Mouse (Mus musculus) cerebellum, postnatal 14 days (tissue): ENCODE measurements at regions not wholly inside any gene's neighbourhood (a gene's known extent, or its start where the extent isn't known, plus 50 kb on each side); places are given as distances from the start of the nearest gene placed in this dataset.
A peak's percentile ranks its signal among the peaks of the same experiment; 100 is the strongest.

ENCODE experiments used
- DNase-seq, 2 experiments: peaks; one replicate each; pipeline ENCODE4 v3.0.0; 2021; ENCODE audit warnings: mixed read lengths in 2 of 2

- DNase-seq, result no peak
These were observed 103.3 kb downstream of the Prox1 start for GRCm38 (mm10) chr1:190067181-190067580.

GRCm38 (mm10) chr1:190066426-190066825 is 104.1 kb downstream of the Prox1 start:
- no peak for DNase-seq

- DNase-seq, result no peak
These were observed 108.8 kb downstream of the Prox1 start for GRCm38 (mm10) chr1:190061560-190062295.

GRCm38 (mm10) chr1:190059025-190059424 is 111.5 kb downstream of the Prox1 start:
- DNase-seq, result no peak

- no peak for DNase-seq
These were observed 113.6 kb downstream of the Prox1 start for GRCm38 (mm10) chr1:190056931-190057330.

- DNase-seq, result no peak
These were observed 118.6 kb downstream of the Prox1 start for GRCm38 (mm10) chr1:190051903-190052302.

GRCm38 (mm10) chr1:190048521-190049170 is 121.9 kb downstream of the Prox1 start:
- no peak for DNase-seq

GRCm38 (mm10) chr1:190047201-190047600 is 123.3 kb downstream of the Prox1 start:
- no peak for DNase-seq

GRCm38 (mm10) chr1:190045797-190046196 is 123.6 kb upstream of the Smyd2 start:
- peak; percentile 65 for DNase-seq

GRCm38 (mm10) chr1:190044036-190044435 is 121.9 kb upstream of the Smyd2 start:
- no peak for DNase-seq

- no peak for DNase-seq
These were observed 121.0 kb upstream of the Smyd2 start for GRCm38 (mm10) chr1:190043156-190043555.

GRCm38 (mm10) chr1:190042197-190042596 is 120.0 kb upstream of the Smyd2 start:
- no peak for DNase-seq

- DNase-seq, result no peak
These were observed 119.0 kb upstream of the Smyd2 start for GRCm38 (mm10) chr1:190041096-190041706.

- DNase-seq, result no peak
These were observed 115.9 kb upstream of the Smyd2 start for GRCm38 (mm10) chr1:190038046-190038445.

GRCm38 (mm10) chr1:190036726-190037125 is 114.6 kb upstream of the Smyd2 start:
- DNase-seq, result no peak

- DNase-seq, result no peak
These were observed 113.8 kb upstream of the Smyd2 start for GRCm38 (mm10) chr1:190035935-190036334.

- DNase-seq, result no peak
These were observed 111.9 kb upstream of the Smyd2 start for GRCm38 (mm10) chr1:190034091-190034490.

GRCm38 (mm10) chr1:190027536-190027935 is 105.4 kb upstream of the Smyd2 start:
- no peak for DNase-seq

- DNase-seq, result no peak
These were observed 87.3 kb upstream of the Smyd2 start for GRCm38 (mm10) chr1:190009466-190009865.

GRCm38 (mm10) chr1:190007271-190007670 is 85.1 kb upstream of the Smyd2 start:
- no peak for DNase-seq

- DNase-seq, result no peak
These were observed 78.9 kb upstream of the Smyd2 start for GRCm38 (mm10) chr1:190001084-190001483.

GRCm38 (mm10) chr1:189993706-189994105 is 71.5 kb upstream of the Smyd2 start:
- DNase-seq, result no peak

GRCm38 (mm10) chr1:189993221-189993620 is 71.1 kb upstream of the Smyd2 start:
- DNase-seq, result no peak

GRCm38 (mm10) chr1:189991089-189991488 is 68.9 kb upstream of the Smyd2 start:
- DNase-seq, result no peak
